Mouse (Mus musculus) megakaryocyte-erythroid progenitor cell, adult 5-6 weeks (primary cell): ENCODE measurements around the gene Tlr4. TPM values are rescaled to one million over a fixed set of nuclear protein-coding genes. Genes with fewer than 3 reads are reported as not detected.
A peak's percentile ranks its signal among the peaks of the same experiment; 100 is the strongest.

Experiments used
- ATAC-seq: replicated peaks from 2 replicates; pipeline ENCODE4 v1.8.0; 2016; ENCODE audit warnings: mild to moderate bottlenecking, inconsistent platforms; ENCODE audit not compliant: severe bottlenecking, poor library complexity, low FRiP score, low TSS enrichment
- total RNA-seq, 2 experiments: library from RNA; stranded (forward) in 1 of 2; stranded (reverse) in 1 of 2; fragments of 200-1000, 215-1000 nt in 1 of 2; fragments of >200 nt in 1 of 2; fragmentation: Nextera tagmentation in 1 of 2; gene quantifications; 2 replicates each; pipeline ENCODE4 v1.2.3; 2014 to 2017

Gene Tlr4
- total RNA-seq, 2 experiments from 2014 or later, result 5.7 TPM; not detected in 1

GRCm38 (mm10) chr4:66883264-66883663, 55.9 kb downstream of the Tlr4 start:
- no peak for ATAC-seq

DNA sequence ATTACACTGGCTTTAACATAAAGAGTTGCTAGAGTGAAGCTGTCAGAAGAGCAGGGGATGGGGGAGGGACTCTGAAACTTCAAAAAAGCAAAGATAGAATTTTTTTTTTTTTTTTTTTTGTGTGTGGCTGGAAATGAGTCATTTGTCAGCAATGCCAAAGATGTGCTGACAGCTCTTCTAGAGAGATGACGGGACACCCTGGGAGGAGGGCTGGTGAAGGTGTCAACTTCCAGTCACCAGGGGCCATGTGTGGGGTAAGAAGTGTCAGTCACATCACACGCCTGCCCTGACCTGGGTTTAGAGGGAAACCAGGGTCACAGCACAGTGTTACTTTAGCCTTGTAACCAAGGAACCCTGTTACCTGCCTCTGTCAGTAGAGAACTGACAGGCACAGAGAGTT, 67.2 kb downstream of the Tlr4 start:
- ATAC-seq, result no peak

- ATAC-seq, result no peak
These were observed 67.6 kb downstream of the Tlr4 start for GRCm38 (mm10) chr4:66894981-66895380.

DNA sequence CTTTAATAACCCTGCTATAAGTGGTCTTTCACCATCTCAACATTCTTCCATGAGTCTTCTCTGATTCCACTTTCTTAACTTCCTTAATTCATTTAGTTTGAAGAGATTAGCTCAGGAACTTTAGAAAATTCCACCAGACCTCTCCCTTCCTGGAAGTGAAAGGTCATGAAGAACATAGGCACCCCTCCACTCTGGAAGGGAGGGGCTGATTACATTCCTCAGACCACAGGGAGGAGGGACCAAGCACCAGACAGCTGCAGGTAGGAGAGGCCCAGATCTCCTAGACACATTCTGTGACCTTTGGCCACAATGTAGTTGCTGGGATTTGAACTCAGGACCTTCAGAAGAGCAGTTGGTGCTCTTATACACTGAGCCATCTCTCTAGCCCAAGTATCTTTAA, 72.7 kb downstream of the Tlr4 start:
- ATAC-seq, result no peak

GRCm38 (mm10) chr4:66901498-66901897, 74.1 kb downstream of the Tlr4 start:
- ATAC-seq, result no peak

- ATAC-seq, result no peak
These were observed 81.0 kb downstream of the Tlr4 start for GRCm38 (mm10) chr4:66908376-66908775.

DNA sequence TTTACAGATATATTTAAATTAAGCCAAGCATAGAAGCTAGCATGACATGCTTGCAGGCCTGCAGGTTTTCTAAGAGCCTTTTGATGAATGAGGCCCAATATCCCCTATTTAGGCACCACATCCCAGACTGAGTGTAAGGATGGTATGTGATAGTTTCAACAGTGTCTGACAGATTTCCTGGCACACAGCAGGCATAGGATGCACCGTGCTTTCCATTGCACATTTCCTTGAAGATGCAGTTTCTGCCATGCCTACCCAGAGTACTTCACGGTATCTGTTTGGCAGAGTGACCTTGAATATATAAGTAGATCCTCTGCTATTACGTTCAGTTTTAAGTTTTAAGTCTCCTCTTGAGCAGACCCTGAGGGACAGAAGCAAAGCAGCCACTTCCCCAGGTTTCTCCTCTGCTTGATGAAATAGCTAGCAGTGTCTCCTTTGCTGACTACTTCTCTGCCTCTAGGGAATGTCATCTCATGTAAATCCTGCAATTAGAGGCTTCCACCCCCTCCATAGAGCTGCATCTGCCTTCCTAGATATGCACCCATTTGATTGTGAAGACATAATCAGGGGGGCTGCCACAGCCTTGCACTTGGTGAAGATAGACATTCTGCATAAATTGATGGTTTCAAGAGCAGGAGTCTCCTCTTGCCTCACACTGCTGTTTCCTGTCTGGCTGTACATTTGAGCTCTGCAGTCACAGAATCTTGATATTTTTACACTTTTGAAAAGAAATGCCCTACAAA, 92.4 kb downstream of the Tlr4 start:
- ATAC-seq, result no peak

GRCm38 (mm10) chr4:66923616-66924276, 96.4 kb downstream of the Tlr4 start:
- ATAC-seq, result no peak

DNA sequence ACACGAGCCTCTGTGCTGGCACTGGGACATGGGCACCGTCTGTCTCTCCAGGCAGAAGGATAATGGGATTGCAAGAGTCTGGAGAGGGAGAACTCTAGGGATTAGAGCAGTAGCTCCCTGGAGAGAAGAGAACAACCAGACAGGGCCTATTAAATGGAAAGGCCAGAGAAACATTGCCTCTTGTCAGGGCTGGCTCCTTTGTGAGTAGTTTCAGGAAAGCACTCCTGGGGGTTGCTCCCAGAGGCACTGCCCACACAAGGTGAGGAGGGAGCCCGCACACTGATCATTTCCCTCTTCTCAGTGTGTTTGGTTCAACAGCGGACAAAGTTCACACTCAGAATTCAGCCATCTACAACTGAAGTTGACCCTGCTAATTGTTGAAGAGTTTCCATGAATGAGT, 98.7 kb downstream of the Tlr4 start:
- ATAC-seq, result no peak

DNA sequence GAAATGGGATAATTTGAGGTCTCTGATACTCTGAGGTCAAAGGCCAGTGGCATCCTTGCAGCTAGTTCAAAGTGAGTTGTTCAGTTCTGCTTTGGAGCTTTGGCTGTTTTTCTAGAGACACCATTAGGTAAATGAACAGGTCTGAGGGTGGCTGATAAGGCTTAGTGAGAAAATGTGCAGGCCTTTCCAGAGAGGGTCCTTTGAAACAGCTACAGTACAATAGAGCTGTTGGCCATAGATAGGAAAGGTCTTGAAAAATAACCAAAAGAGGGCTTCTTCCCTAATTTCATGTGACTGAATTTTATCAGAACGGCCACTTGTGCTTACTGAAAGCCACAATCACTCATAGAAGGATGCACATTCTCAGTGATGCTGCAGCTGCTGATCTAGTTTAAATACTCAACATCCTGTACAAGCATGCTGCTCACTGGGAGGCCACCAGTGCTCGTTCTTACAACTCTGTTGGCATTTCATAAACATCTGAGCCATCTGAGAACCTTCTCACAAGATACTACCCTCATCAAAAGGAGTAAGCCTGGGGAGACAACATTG, 100.2 kb downstream of the Tlr4 start:
- peak; percentile 98 for ATAC-seq

DNA sequence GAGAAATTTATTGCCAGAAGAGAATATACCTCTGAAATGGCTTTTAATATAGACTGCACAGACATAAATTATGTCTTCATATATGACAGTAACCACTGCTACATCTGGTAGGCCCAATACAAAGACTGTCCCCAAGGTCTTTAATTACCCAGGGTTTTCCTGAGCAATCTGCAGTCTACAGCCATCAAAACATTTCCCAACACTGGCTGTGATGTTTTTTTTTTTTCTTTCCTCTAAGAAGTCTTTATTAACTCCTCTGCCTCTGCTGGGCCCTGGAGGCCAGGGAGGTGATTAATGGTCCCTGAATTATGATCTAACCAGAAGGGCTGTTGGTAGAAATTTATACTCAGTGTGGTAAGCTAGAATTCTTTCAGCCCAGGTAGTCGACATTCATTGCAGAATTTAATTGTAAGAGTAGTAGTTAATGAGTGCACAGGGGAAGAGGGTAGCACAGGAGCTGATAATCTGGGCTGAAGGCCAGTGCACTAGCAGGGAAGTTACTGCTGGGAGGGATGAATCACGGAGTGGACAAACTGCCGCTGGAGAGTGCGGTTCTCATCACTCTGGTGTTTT, 111.2 kb downstream of the Tlr4 start:
- no peak for ATAC-seq

DNA sequence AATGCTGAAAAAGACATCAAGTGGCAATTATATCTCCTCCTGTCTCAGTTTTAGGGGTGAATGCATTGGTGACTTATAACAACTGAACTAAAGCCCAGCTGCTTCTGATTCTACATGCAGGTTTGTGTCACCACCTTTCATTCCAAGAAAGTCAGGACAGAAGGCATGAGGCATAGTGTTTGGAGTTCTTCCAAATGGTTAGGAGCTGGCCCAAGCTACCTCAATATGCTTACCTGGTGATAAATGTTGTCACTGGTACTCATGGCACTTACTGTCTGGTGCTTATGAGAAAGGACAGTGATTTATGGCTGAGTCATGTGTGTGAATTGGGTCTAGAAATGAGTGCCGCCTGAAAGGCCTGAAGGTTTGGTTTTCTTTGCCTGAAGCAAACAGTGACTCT, 114.5 kb downstream of the Tlr4 start:
- ATAC-seq, result no peak

DNA sequence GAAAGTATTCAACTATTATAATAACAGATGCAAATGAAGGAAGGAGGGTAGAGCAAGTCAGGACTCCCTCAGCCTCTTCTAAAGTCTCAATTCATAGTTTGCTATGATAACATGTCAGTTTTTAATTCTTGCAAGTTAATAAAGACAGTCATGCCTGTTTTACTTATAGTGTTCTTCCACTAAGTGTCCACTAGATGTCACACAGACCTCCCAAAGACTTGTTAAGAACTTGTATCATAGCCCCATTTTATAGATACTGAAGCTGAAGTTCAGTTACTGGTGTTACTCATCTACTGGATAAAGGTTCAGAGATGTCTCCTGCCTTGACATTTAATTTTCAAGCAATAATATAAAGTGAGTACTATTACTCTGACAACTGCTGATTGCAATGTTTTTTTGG, 116.3 kb downstream of the Tlr4 start:
- ATAC-seq, result no peak

- ATAC-seq, result no peak
These were observed 120.3 kb downstream of the Tlr4 start for GRCm38 (mm10) chr4:66947657-66948056.

- no peak for ATAC-seq
These were observed 147.5 kb downstream of the Tlr4 start for GRCm38 (mm10) chr4:66974918-66975317.
